Mouse (Mus musculus) right cerebral cortex, postnatal 4 days (tissue): ENCODE data around the gene Morc4.

Source experiments
- DNase-seq: peaks from one replicate; pipeline ENCODE4 v3.0.0-alpha.2; 2022

The Morc4 gene

DNA sequence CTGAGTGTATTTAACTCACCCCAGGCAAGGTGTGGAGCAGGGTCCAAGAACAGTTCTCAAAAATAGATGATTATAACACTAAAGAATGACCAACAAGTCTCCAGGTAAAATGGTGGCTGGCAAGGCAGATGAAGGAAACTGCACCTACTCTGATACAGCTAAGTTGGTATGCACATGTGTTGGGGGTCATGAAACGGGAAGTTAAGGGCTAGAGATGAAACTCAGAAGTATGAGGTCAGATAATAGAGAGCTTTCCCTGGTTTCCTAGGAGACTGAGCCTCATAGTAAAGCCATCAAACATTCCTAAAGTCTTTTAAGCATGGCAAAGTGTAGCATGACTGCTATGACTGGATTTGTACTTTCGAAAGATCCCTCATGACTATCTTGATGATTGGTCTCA, 68.4 kb downstream of the Morc4 start:
- no peak for DNase-seq

GRCm38 (mm10) chrX:139800406-139800878, 71.0 kb downstream of the Morc4 start, which contains the start of gene Cldn2:
Gene Cldn2, plus strand, starts transcription at chrX:139800828.
- DNase-seq: no peak

DNA sequence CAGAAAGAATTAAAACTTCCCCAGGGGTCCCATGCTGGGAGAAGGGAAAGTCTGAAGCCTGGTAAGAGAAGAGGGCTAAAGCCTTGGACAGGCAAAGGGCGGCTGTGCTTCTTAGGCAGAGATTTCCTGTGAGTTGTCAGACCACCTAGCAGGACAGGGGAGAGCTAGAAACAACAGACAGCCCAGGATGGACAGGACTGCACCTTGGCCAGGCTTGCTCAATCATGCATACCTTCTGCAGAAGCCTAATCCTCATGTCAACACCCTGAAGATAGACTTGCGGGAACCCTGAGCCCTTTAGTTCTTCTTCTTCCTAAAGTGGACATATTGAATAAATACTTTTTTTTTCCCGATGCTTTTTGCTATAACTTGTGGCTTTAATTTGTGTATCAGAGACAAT, 71.5 kb downstream of the Morc4 start:
- no peak for DNase-seq

GRCm38 (mm10) chrX:139797875-139798274, 73.6 kb downstream of the Morc4 start:
- DNase-seq: no peak

DNA sequence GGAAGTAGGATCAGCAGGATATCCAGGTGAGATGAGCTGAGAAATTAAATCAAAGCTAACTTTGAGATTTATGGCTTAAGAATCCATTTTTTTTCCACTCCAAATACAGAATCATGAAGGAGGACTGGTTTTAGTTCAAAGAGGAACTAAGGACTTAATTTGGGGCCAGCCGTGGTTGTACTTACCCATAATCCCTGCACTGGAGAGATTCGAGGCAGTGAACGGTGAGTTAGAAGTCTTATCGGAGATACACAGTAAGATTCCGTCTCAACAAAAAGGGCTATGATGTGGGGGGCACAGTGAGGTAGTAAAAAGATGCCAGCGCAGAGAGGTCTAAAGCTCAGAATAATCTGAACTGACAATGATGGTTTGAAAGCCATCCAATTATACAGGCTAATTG, 75.4 kb downstream of the Morc4 start:
- DNase-seq: no peak

DNA sequence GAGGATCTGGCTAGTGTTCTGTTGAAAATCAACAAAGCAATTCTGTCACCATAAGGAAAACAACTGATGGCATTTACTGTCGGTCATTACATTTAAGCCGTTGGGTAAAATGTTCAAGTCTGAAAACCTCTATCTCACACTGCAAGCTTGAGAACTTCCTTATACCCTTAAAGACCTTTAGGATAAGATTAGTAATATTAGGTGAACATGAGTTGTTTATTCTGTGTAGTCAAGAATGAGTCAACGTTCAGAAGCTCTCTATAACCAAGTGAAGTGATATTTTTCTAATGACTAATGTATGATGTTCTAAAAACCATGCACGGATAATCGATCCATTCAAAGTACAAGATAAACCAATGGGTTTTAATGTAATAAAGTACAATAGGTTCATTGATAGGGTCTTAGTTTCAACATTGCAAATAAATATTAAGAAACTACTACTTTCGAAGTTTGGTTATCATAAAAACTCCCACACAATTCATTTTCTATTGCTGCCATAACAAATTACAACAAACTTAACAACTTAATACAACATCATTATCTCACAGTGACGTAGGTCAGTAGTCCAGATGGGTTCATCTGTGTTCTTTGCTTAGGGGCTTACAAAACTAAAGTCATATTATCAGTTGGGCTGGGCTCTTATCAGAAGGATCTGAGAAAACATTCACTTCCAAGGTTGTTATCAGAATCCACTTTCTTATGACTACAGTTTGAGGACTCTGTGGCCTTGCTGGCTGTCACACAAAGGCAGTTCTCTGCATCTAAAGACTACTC, 77.2 kb downstream of the Morc4 start:
- DNase-seq: no peak

- DNase-seq: no peak
Measured at GRCm38 (mm10) chrX:139785764-139786163, 85.7 kb downstream of the Morc4 start.

DNA sequence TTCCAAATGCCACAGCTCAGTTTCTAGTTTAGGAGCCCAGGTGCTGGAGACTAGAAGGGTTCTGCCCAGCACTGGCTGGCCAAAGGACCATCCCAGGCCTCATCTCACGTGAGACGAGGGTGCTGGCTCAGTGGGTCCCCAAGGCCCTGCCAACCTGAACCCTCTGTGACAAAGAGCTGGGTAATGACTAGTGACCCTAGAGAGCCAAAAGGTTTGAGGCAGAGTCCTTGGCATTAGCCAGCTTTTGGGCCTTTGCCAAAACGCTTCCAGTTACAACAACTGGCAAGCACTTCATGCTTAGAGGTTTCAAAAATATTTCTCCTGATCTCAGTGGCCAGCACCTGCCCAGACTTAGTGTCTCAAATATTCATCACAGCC, 88.4 kb downstream of the Morc4 start:
- DNase-seq: no peak

DNA sequence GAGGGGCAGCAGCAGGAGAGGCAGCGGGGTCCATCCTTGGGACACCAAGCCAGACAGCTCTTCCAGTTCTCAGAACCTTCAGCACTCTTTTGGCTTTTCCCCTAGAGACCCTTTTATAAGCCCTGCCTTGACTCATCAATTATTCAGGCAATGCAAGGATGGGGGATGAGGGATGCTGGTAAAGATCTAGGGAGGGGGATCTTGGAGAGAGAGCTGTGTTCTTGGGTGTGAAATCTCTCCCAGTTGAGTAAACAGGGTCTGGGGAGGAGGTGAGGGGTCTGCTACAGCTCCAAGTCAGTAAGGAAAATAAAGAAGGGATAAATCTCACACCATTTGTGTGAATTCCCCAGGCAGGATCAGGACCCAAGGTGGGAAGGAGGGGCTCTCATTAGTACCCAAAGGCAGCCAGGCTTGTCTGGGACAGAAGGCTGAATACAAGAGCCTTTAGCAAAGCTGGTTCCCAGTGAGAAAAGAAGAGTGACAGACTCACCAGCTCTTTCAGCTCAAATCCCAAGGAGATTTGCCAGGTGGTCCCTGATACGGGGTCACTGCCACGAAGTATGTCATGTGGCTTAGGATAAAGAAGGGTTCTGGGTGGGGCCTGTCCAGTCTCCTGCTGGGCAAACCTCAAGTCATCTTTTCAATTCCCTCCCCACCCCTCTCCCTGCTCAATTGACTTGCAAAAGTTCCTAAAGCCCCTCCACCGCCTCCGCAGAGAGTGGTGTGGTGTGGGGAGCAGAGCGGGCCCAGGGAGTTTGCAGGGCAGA, 89.0 kb downstream of the Morc4 start, which contains the start of gene Ripply1:
Gene Ripply1, minus strand, starts transcription at position 76 of the 767 bp plus-strand sequence.
- no peak for DNase-seq

- no peak for DNase-seq
Measured at GRCm38 (mm10) chrX:139781563-139781962, 89.9 kb downstream of the Morc4 start.

DNA sequence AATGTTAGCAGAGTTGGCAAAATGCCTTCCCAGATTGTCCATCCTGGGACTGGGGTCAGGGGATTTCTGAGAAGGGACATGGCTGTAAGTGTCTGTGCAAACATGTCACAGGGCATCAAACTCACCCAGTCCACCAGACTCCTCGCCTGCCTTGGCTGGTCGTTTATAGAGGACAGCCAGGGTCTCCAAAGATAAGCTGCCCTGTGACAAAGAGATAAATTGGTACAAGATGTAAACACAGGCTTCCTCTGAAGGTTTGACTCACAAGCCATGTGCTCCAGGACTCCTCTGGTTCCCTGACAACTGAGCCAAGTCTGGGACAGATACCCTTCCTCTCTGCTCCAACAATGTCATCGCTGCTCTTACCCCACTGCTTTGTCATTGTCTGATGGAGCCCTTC, 90.5 kb downstream of the Morc4 start:
- DNase-seq: no peak

- DNase-seq: no peak
Measured at GRCm38 (mm10) chrX:139779401-139779800, 92.1 kb downstream of the Morc4 start.

GRCm38 (mm10) chrX:139778886-139779285, 92.6 kb downstream of the Morc4 start:
- no peak for DNase-seq

DNA sequence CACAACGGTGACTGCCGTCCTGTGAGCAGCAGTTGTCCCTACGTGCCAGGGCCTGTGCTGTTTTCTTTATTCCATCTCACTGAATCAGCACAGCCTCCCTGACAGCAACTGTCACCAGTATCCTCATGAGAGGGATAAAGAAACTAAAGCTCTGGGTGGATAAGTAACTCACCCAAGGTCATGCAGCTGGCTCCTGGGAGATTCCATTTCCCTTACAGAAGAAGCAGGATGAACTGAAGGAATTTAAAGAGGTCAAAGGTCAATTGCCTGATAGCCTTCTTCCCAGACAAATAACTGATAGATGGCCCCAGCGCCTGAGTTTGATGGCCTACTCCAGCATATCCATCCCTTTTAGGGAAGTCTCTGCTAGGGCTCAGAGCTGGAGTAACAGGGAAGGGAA, 94.1 kb downstream of the Morc4 start:
- DNase-seq: no peak

DNA sequence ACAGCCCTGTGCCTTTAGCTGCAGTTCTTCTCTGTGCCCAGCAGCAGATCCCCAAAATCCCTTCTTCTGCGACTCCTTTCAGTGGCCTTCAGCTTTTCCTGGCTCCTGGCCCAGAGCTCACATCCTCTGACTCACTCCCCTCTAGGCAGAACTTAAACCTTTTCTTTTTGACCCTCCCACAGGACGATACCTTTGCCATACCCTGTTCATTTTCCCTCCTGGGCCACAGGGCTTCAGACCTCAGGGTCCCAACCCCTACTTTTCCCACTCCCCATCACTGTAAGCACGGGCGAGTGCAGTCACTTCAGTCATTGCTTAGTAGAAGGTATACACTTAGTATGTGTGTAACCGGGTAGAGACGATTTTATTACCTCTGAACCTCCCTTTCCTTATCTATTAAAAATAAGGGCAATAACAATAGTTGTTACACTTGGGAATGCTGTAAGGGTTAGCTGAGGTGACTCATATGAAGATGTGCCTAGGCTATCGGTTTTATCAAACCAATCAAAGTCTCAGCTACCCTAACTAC, 96.3 kb downstream of the Morc4 start:
- DNase-seq: no peak

DNA sequence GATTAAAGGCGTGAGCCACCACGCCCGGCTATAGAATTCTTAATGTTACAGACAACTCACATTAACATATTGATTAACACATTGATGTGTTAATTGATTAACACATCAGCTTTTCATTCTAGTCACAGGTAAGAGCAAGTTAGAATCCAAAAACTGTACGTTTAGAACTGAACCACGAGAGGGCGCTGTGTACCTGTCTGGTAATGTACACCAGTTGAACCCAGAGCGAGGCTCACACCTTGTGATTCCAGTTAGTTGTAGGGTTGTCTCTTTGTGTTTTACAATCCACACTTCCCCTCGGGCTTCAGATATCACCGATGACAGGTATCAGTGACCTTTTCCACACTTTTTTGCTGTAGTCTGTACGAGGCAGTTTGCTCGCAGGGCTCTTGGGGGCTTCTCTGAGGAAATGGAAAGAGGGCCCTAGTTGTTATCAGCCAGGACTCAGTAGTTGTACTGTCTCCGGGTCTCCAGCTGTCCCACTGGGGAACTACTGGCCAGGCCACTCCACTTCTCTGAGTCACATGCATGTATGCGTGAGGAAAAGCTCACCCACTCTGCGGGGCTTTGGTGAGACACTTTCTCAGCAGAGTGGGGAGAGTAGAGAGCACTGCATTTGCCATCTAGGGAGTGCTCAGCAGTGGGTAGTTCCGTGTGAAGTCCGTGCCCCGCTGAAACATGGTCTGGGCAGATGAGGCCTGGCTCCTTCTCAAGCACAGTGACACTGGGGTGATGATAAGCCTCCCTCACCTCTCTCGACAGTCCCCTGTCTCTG, 97.0 kb downstream of the Morc4 start:
- peak; percentile 66 for DNase-seq
